Mouse (Mus musculus): ENCODE measurements around the gene Gm1673. TPM values are rescaled to one million over a fixed set of nuclear protein-coding genes. Genes with fewer than 3 reads are reported as not detected.

The Gm1673 gene
- polyA plus RNA-seq, 1 experiment: not detected

DNA sequence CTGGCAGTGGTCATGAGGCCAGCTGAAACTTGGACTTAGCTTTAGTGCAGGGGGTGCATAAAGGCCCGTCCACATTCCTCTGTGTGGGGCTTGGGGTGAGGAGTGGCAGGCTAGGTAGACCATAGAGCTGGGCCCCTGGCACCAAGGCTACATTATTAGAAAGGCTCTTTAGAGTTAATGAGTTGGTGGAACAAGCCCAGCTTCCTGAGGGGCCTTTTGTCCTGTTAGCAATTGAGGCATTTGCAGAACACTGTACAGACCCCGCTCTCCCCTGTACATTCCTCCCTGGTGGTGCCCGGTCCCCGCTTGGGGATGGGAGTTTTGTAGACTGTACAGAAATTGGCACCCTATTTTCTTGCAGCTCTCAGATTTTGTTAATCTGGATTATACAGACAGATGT is 19.4 kb downstream of the Gm1673 start:
- peak; percentile 16; the same call in 1 of the 2 replicates for TF ChIP-seq POLR2A (IDR thresholded peaks at IDR 0.05; ENCODE audit: insufficient read depth, low read depth, low read length)
- no peak for TF ChIP-seq CTCF (IDR thresholded peaks at IDR 0.05; ENCODE audit: insufficient read depth, low read depth, low read length)
- no peak overlapping the region for H3K27ac ChIP-seq (ENCODE audit: insufficient read depth, low read depth, low read length)
- peaks cover 70% of the 10 kb centered on the region for H3K4me1 ChIP-seq (ENCODE audit: control insufficient read depth, insufficient read depth, low read length)
- H3K4me3 ChIP-seq (ENCODE audit: insufficient read depth, low read depth, low read length): no peak overlapping the region
- 40% methylated on average over 4 of the region's 4 CpGs for WGBS

DNA sequence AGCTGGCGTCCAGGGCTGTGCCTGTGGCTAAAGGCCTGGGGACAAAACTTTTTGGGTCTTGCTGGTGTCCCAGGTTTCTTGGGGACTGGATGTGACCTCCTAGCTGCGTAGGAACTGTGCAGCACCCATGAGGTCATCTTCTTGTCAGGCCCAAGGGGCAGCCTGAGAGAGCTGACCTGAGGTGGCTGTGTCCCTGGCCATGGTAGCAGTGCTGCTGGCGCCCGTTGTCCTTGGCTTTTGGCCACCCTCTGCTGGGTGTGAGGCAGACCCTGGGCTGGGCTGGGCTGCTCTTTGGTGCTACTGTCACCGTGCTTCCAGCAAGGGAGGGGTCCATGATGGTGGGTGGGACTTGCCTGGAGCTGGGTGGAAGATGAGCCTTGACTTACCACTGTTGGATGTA is 21.4 kb downstream of the Gm1673 start:
- TF ChIP-seq CTCF (IDR thresholded peaks at IDR 0.05; ENCODE audit: insufficient read depth, low read depth, low read length) (no peak), POLR2A (IDR thresholded peaks at IDR 0.05; ENCODE audit: insufficient read depth, low read depth, low read length) (no peak)
- Histone ChIP-seq H3K27ac (ENCODE audit: insufficient read depth, low read depth, low read length) (no peak overlapping the region), H3K4me3 (ENCODE audit: insufficient read depth, low read depth, low read length) (no peak overlapping the region), H3K4me1 (ENCODE audit: control insufficient read depth, insufficient read depth, low read length) (peaks cover 57% of the 10 kb centered on the region)
- WGBS: 64% methylated on average over 5 of the region's 5 CpGs

DNA sequence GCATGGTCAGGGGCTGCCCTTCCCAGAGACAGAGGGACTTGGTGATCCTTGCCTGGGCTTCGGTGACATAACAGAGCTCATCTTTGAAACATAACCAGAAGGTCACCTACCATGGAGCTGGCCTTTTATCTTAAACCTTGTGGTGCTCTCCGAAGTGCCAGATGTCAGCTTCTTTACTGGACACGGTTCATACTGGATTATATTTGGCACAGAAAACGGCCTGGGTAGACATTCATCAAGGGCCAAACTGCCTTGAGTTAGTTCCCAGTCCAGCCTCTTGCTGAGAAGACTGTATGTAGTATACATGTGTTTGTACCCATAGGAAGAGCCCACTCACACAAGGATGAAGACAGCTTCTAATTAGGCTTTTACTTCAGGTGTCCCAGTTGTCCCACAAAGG is 23.6 kb downstream of the Gm1673 start:
- H3K4me1 ChIP-seq (ENCODE audit: control insufficient read depth, insufficient read depth, low read length): peaks cover 35% of the 10 kb centered on the region
- WGBS: 68% methylated on average over 4 of the region's 4 CpGs
- H3K27ac ChIP-seq (ENCODE audit: insufficient read depth, low read depth, low read length): no peak overlapping the region
- TF ChIP-seq POLR2A (IDR thresholded peaks at IDR 0.05; ENCODE audit: insufficient read depth, low read depth, low read length) (no peak), CTCF (IDR thresholded peaks at IDR 0.05; ENCODE audit: insufficient read depth, low read depth, low read length) (no peak)
- H3K4me3 ChIP-seq (ENCODE audit: insufficient read depth, low read depth, low read length): no peak overlapping the region

DNA sequence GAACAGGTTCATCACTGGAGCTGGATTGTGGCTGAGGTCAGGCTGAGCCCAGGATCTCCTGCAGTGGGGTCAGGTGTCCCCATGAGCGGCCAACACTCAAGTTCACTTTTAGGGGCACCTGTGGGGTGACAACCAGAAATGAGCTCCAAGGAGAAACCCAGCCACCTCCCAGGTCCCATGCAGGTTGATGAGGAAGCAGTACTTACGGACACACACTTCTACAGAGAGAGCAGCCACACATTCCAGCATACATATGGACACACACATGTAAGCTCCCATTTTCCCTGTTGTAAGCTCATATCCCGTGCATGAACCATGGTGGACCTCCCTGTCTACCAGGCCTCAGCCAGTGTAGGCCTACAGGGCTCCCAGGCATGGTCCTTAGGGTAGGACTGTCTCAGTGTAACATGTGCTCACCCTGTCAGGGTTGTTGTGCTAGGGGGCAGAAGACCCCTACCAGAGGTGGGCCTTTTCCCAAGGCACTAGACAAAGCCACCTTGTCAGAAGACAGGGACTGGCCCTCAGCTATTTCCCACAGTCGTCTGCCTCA is 24.2 kb downstream of the Gm1673 start:
- Histone ChIP-seq H3K4me1 (ENCODE audit: control insufficient read depth, insufficient read depth, low read length) (peaks cover 30% of the 10 kb centered on the region), H3K4me3 (ENCODE audit: insufficient read depth, low read depth, low read length) (no peak overlapping the region), H3K27ac (ENCODE audit: insufficient read depth, low read depth, low read length) (no peak overlapping the region)
- WGBS: 77% methylated on average over 4 of the region's 4 CpGs
- TF ChIP-seq CTCF (IDR thresholded peaks at IDR 0.05; ENCODE audit: insufficient read depth, low read depth, low read length) (no peak), POLR2A (IDR thresholded peaks at IDR 0.05; ENCODE audit: insufficient read depth, low read depth, low read length) (no peak)

DNA sequence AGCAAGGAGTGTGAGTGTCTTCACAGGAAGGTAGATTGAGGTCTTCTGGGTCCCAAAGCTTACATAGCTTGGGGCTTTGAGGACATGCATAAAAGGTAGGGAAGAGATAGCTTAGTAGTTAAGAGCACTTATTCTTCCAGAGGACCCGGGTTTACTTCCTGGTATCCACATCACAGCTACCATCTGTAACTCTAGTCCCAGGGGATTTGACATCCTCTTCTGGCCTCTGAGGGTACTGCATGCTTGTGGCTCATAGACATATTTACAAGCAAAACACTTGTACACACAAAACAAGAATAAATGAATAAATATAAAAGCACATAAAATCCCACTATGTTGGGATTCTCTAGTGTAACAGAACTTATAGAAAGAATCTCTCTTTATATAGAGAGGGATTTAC is 31.4 kb downstream of the Gm1673 start:
- no peak overlapping the region for H3K27ac ChIP-seq (ENCODE audit: insufficient read depth, low read depth, low read length)
- 74% methylated on average over 1 of the region's 1 CpGs for WGBS
- no peak overlapping the region for H3K4me3 ChIP-seq (ENCODE audit: insufficient read depth, low read depth, low read length)
- TF ChIP-seq CTCF (IDR thresholded peaks at IDR 0.05; ENCODE audit: insufficient read depth, low read depth, low read length): no peak
- no peak for TF ChIP-seq POLR2A (IDR thresholded peaks at IDR 0.05; ENCODE audit: insufficient read depth, low read depth, low read length)
- no peaks in the 10 kb centered on the region; the same call in 1 of the 2 replicates for H3K4me1 ChIP-seq (ENCODE audit: control insufficient read depth, insufficient read depth, low read length)

DNA sequence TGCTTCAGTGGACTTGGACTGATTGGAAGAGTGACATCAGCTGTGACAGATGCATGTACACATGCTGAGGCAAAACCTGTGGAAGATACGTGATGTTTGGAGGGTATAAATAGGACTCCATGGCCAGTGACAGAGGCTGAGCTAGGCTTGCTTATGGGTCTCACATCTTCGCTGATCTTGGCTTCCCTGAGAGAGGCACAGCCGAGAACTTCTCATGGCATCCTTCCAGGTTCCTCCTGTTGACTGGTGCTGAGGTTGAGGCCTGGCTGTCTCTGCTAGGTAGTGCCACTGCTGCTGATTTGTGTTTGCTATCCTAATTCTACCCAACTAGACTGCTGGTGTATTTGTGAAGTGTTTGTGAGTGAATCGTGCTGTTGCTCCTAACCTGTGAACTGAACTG is 35.7 kb downstream of the Gm1673 start:
- TF ChIP-seq CTCF (IDR thresholded peaks at IDR 0.05; ENCODE audit: insufficient read depth, low read depth, low read length): no peak
- TF ChIP-seq POLR2A (IDR thresholded peaks at IDR 0.05; ENCODE audit: insufficient read depth, low read depth, low read length): no peak
- H3K27ac ChIP-seq (ENCODE audit: insufficient read depth, low read depth, low read length): no peak overlapping the region
- H3K4me1 ChIP-seq (ENCODE audit: control insufficient read depth, insufficient read depth, low read length): no peaks in the 10 kb centered on the region
- no peak overlapping the region for H3K4me3 ChIP-seq (ENCODE audit: insufficient read depth, low read depth, low read length)
- WGBS: 77% methylated on average over 4 of the region's 4 CpGs

DNA sequence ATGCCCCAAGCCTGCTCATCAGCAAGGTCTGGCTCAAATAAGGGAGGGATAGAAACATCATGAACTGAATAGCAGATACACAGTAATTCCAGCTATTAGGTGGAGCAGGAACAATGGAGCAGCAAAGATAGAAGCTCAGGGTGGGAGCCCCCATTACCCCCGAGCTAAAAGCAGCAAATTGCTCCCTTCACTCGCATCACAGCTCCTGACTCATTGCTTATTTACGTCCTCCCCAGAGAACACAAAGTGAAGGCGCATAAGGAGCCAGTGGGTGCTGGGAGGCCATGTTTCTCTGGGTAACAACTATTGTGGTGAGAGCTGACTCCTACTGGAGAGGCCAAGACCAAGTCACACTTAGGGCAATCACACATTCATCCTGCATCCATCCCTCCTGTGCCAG is 46.9 kb downstream of the Gm1673 start:
- no peak for TF ChIP-seq CTCF (IDR thresholded peaks at IDR 0.05; ENCODE audit: insufficient read depth, low read depth, low read length)
- no peak for TF ChIP-seq POLR2A (IDR thresholded peaks at IDR 0.05; ENCODE audit: insufficient read depth, low read depth, low read length)
- H3K4me3 ChIP-seq (ENCODE audit: insufficient read depth, low read depth, low read length): no peak overlapping the region
- H3K27ac ChIP-seq (ENCODE audit: insufficient read depth, low read depth, low read length): peak overlapping the region; percentile 97
- H3K4me1 ChIP-seq (ENCODE audit: control insufficient read depth, insufficient read depth, low read length): peaks cover 22% of the 10 kb centered on the region
- 24% methylated on average over 4 of the region's 4 CpGs for WGBS

DNA sequence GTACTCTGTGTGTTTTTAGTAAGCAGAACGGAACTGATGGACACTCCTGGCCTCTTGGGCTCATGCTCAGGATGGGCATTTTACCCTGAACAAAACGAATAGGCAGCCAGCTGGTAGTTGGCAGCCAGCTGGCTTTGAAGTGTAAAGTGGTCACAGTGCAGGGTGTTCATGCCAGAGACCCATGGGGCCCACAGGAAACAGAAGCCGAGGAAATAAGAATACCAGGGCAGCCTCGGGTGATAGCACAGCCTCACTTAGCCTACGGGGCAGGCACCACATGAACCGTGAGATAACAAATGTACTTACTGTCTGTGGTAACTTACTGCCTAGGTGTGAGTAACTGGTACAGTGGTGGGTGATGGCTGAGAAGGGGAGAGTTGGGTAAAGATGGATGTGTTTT is 47.8 kb downstream of the Gm1673 start:
- 33% methylated on average over 6 of the region's 6 CpGs for WGBS
- Histone ChIP-seq H3K27ac (ENCODE audit: insufficient read depth, low read depth, low read length) (peak overlapping the region; percentile 97), H3K4me1 (ENCODE audit: control insufficient read depth, insufficient read depth, low read length) (peaks cover 22% of the 10 kb centered on the region), H3K4me3 (ENCODE audit: insufficient read depth, low read depth, low read length) (no peak overlapping the region)
- TF ChIP-seq POLR2A (IDR thresholded peaks at IDR 0.05; ENCODE audit: insufficient read depth, low read depth, low read length): no peak
- TF ChIP-seq CTCF (IDR thresholded peaks at IDR 0.05; ENCODE audit: insufficient read depth, low read depth, low read length): no peak

DNA sequence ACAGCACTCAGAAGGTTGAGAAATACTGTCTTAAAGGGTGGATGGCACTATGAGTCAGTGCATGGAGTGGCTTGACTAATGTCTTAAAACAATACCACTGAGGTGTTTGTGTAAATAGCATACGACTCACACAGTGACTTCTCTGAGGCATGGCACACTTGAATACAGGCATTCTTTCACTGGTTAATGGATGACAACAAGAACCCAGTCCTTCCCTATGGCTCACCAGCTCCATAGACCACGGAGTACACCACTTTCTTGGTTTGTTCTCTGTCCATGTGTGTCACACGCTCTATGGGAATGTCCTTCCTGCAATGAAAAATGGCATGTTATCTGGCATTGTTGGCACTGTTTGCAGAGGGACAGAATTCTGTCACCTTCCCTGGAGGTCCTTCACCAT is 49.3 kb downstream of the Gm1673 start:
- TF ChIP-seq POLR2A (IDR thresholded peaks at IDR 0.05; ENCODE audit: insufficient read depth, low read depth, low read length): no peak
- no peak for TF ChIP-seq CTCF (IDR thresholded peaks at IDR 0.05; ENCODE audit: insufficient read depth, low read depth, low read length)

More for the DNA sequence above, 49.3 kb downstream of the Gm1673 start:
- no peak overlapping the region for H3K4me3 ChIP-seq (ENCODE audit: insufficient read depth, low read depth, low read length)
- 60% methylated on average over 3 of the region's 3 CpGs for WGBS
- H3K4me1 ChIP-seq (ENCODE audit: control insufficient read depth, insufficient read depth, low read length): peaks cover 22% of the 10 kb centered on the region
- H3K27ac ChIP-seq (ENCODE audit: insufficient read depth, low read depth, low read length): peak overlapping the region; percentile 67

Other genes with a start within 250 kb of the Gm1673 start
- not detected in 2 replicates for gene Letm1, start 200.6 kb upstream of the Gm1673 start, polyA plus RNA-seq (2012; ENCODE audit: insufficient read depth, insufficient read length, low replicate concordance, missing spikeins)
- gene Nsd2, start 162.7 kb upstream of the Gm1673 start, polyA plus RNA-seq (2012; ENCODE audit: insufficient read depth, insufficient read length, low replicate concordance, missing spikeins): 362 and 366 TPM in 2 replicates
- not detected in 2 replicates for gene Nelfa, start 47.0 kb upstream of the Gm1673 start, polyA plus RNA-seq (2012; ENCODE audit: insufficient read depth, insufficient read length, low replicate concordance, missing spikeins)
- gene Nat8l, start 12.6 kb downstream of the Gm1673 start, polyA plus RNA-seq (2012; ENCODE audit: insufficient read depth, insufficient read length, low replicate concordance, missing spikeins): 93.3 TPM in 1 of 2 replicates, not detected in the other
- not detected in 2 replicates for gene Poln, start 186.0 kb downstream of the Gm1673 start, polyA plus RNA-seq (2012; ENCODE audit: insufficient read depth, insufficient read length, low replicate concordance, missing spikeins)
- not detected in 2 replicates for gene Haus3, start 186.1 kb downstream of the Gm1673 start, polyA plus RNA-seq (2012; ENCODE audit: insufficient read depth, insufficient read length, low replicate concordance, missing spikeins)
- 230 TPM in 1 of 2 replicates, not detected in the other for gene Mxd4, start 204.3 kb downstream of the Gm1673 start, polyA plus RNA-seq (2012; ENCODE audit: insufficient read depth, insufficient read length, low replicate concordance, missing spikeins)

Data from olfactory bulb, adult 2 months (tissue).